Mouse (Mus musculus): Measurements from ENCODE around the gene Blvrb. TPM values are rescaled to one million over a fixed set of nuclear protein-coding genes. Genes with fewer than 3 reads are reported as not detected.
A peak's percentile ranks its signal among the peaks of the same experiment; 100 is the strongest.

Gene Blvrb
- total and polyA plus RNA-seq, 3 experiments, result 212 to 460 (median 438) TPM

DNA sequence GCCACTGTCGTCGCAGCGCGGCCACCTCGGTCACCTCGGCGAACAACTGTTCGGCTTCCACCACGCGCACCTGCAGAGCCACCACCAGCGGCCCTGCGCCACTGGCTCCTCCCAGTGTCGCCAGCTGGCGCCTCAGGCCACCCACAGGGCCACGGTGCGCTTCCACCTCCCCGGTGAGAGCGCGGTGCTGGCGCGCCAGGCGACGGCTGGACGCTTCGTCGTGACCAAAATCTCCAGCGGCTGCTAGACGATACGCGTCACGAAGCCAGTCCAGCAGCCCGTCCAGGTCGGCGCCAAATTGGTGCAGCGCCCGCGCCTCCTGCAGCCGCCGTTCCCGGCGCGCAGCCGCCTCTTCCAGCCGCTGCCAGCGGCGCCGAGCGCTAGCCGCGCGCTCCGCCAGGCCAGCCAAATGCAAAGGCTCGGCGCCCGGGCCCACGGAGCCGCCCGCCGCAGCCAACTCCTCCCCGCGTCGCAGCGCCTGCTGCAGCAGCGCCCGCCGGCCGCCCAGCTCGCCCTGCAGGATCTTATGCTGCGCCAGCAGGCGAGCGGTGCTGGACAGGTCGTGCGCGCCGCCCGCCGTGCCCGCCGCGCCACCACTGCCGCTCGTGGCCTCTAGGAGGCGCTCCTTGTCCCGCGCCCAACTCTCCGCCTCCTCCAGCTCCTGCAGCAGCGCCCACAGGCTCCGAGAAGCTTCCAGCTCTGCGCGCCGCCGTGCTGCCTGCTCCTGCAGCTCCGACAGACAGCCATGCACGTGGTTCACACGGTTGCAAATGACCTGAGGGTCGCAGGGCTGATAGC lies 39.2 kb upstream of the Blvrb start:
- no peaks in the 10 kb centered on the region; the same call in 1 of the 2 replicates for H3K4me1 ChIP-seq (ENCODE audit: insufficient read depth, low read depth, low read length)
- ATAC-seq (ENCODE audit: extremely low read depth, insufficient number of reproducible peaks, low FRiP score, poor library complexity, severe bottlenecking), result no peak
- peaks cover 27% of the 10 kb centered on the region for H3K9me3 ChIP-seq (replicated peaks)
- peaks cover 28% of the 10 kb centered on the region for H3K27me3 ChIP-seq (ENCODE audit: insufficient read depth, low read length)
- DNase-seq (ENCODE audit: low spot score), result no peak
- no peak for TF ChIP-seq GATA2 (IDR thresholded peaks at IDR 0.05; ENCODE audit: borderline replicate concordance, low read depth, low read length)
- TF ChIP-seq CTCF (IDR thresholded peaks at IDR 0.05; ENCODE audit: low read depth, low read length), result no peak
- TF ChIP-seq TAL1 (conservative IDR thresholded peaks at IDR 0.05; ENCODE audit: low read depth, low read length), result no peak
- TF ChIP-seq GATA1 (IDR thresholded peaks at IDR 0.05; ENCODE audit: borderline replicate concordance, low read length), result no peak
- no peak for TF ChIP-seq POLR2AphosphoS5 (IDR thresholded peaks at IDR 0.05; ENCODE audit: insufficient replicate concordance, low read depth, low read length)
- peak overlapping the region; percentile 33; the same call in 1 of the 2 replicates for H3K4me3 ChIP-seq (ENCODE audit: low read depth, low read length)
- no peaks in the 10 kb centered on the region for H3K36me3 ChIP-seq (replicated peaks)

- TF ChIP-seq GATA1 (IDR thresholded peaks at IDR 0.05; ENCODE audit: borderline replicate concordance, low read length), result no peak
- TF ChIP-seq CTCF (IDR thresholded peaks at IDR 0.05; ENCODE audit: low read depth, low read length), result no peak
- no peak for TF ChIP-seq POLR2AphosphoS5 (IDR thresholded peaks at IDR 0.05; ENCODE audit: insufficient replicate concordance, low read depth, low read length)
- no peak for TF ChIP-seq TAL1 (conservative IDR thresholded peaks at IDR 0.05; ENCODE audit: low read depth, low read length)
- TF ChIP-seq GATA2 (IDR thresholded peaks at IDR 0.05; ENCODE audit: borderline replicate concordance, low read depth, low read length), result no peak
- Histone ChIP-seq H3K27me3 (ENCODE audit: insufficient read depth, low read length) (peaks cover 21% of the 10 kb centered on the region), H3K4me1 (ENCODE audit: insufficient read depth, low read depth, low read length) (no peaks in the 10 kb centered on the region), H3K4me3 (ENCODE audit: low read depth, low read length) (no peak overlapping the region), H3K9me3 (replicated peaks) (no peaks in the 10 kb centered on the region), H3K36me3 (replicated peaks) (no peaks in the 10 kb centered on the region)
- no peak for ATAC-seq (ENCODE audit: extremely low read depth, insufficient number of reproducible peaks, low FRiP score, poor library complexity, severe bottlenecking)
- no peak for DNase-seq (ENCODE audit: low spot score)
These were observed 30.6 kb upstream of the Blvrb start for GRCm38 (mm10) chr7:27417151-27417550.

DNA sequence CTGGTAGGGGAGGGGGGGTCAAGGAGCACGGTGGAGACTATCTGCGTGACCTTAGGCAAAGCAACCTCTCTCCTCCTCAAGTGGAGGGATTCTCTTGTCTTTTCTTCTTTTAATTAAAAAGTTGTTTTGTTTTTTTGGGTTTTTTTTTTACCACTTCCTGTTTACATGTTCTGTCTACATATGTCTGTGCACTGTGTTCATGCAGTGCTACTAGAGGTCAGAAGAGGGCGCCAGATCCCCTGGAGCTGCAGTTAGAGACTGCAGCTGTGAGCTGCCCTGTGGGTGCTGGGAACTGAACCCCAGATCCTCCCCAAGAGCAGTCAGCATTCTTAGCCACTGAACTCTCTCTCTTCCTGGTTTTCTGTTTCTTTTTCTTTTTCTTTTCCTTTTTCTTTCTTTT lies 28.7 kb upstream of the Blvrb start:
- Histone ChIP-seq H3K4me1 (ENCODE audit: insufficient read depth, low read depth, low read length) (no peaks in the 10 kb centered on the region; the same call in 1 of the 2 replicates), H3K9me3 (replicated peaks) (no peaks in the 10 kb centered on the region), H3K27me3 (ENCODE audit: insufficient read depth, low read length) (peaks cover 17% of the 10 kb centered on the region), H3K36me3 (replicated peaks) (no peaks in the 10 kb centered on the region), H3K4me3 (ENCODE audit: low read depth, low read length) (no peak overlapping the region)
- no peak for ATAC-seq (ENCODE audit: extremely low read depth, insufficient number of reproducible peaks, low FRiP score, poor library complexity, severe bottlenecking)
- DNase-seq (ENCODE audit: low spot score), result no peak
- no peak for TF ChIP-seq GATA1 (IDR thresholded peaks at IDR 0.05; ENCODE audit: borderline replicate concordance, low read length)
- TF ChIP-seq CTCF (IDR thresholded peaks at IDR 0.05; ENCODE audit: low read depth, low read length), result peak; percentile 17; the same call in 1 of the 2 replicates
- no peak for TF ChIP-seq POLR2AphosphoS5 (IDR thresholded peaks at IDR 0.05; ENCODE audit: insufficient replicate concordance, low read depth, low read length)
- no peak for TF ChIP-seq GATA2 (IDR thresholded peaks at IDR 0.05; ENCODE audit: borderline replicate concordance, low read depth, low read length)

DNA sequence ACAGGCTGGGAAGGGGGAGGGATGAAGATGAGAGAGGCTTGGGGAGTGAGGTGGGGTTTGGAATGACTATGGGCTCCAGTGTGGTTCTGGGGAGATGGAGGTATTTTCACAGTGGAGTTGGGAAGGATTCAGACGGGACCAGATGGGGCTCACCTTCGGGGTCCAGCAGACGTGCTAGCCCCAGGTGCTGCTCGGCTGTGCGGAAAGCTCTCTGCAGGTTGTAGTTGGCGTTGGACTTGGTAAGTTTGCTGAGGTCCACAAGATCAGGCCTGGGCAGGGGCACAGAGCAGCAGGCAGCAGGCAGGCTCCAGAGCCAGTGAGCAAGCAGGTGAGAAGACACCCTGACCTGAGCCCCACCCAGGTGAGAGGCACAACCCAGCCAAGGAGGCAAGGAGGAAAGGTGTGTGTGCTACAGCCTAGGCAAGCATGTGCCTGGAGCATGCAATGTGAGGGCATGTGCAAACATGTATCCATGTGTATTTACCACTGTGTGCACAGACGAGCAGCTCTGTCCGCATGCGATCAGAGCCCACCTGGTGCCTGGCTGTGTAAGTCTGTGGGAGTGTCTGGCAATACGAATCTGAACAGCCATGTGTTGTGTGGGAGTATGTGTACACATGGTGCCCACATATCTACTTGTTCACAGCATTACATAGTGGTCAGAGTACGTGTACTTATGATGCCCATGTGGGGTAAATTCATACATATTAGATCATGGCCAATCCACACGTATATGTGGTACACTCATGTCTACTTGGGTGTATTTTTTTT lies 24.0 kb upstream of the Blvrb start:
- DNase-seq (ENCODE audit: low spot score), result no peak
- ATAC-seq (ENCODE audit: extremely low read depth, insufficient number of reproducible peaks, low FRiP score, poor library complexity, severe bottlenecking), result no peak
- Histone ChIP-seq H3K27me3 (ENCODE audit: insufficient read depth, low read length) (peaks cover 19% of the 10 kb centered on the region), H3K9me3 (replicated peaks) (no peaks in the 10 kb centered on the region), H3K36me3 (replicated peaks) (no peaks in the 10 kb centered on the region), H3K4me1 (ENCODE audit: insufficient read depth, low read depth, low read length) (no peaks in the 10 kb centered on the region; the same call in 1 of the 2 replicates), H3K4me3 (ENCODE audit: low read depth, low read length) (no peak overlapping the region)
- TF ChIP-seq GATA1 (IDR thresholded peaks at IDR 0.05; ENCODE audit: borderline replicate concordance, low read length), result no peak
- no peak for TF ChIP-seq TAL1 (conservative IDR thresholded peaks at IDR 0.05; ENCODE audit: low read depth, low read length)
- no peak for TF ChIP-seq GATA2 (IDR thresholded peaks at IDR 0.05; ENCODE audit: borderline replicate concordance, low read depth, low read length)
- TF ChIP-seq CTCF (IDR thresholded peaks at IDR 0.05; ENCODE audit: low read depth, low read length), result no peak
- no peak for TF ChIP-seq POLR2AphosphoS5 (IDR thresholded peaks at IDR 0.05; ENCODE audit: insufficient replicate concordance, low read depth, low read length)

- no peaks in the 10 kb centered on the region for H3K36me3 ChIP-seq (replicated peaks)
- H3K27me3 ChIP-seq (ENCODE audit: insufficient read depth, low read length), result peaks cover 21% of the 10 kb centered on the region
- DNase-seq (ENCODE audit: low spot score) (no peak), ATAC-seq (ENCODE audit: extremely low read depth, insufficient number of reproducible peaks, low FRiP score, poor library complexity, severe bottlenecking) (no peak)
- no peaks in the 10 kb centered on the region; the same call in 1 of the 2 replicates for H3K4me1 ChIP-seq (ENCODE audit: insufficient read depth, low read depth, low read length)
- no peak for TF ChIP-seq POLR2AphosphoS5 (IDR thresholded peaks at IDR 0.05; ENCODE audit: insufficient replicate concordance, low read depth, low read length)
- no peak for TF ChIP-seq CTCF (IDR thresholded peaks at IDR 0.05; ENCODE audit: low read depth, low read length)
- no peak for TF ChIP-seq GATA1 (IDR thresholded peaks at IDR 0.05; ENCODE audit: borderline replicate concordance, low read length)
- TF ChIP-seq GATA2 (IDR thresholded peaks at IDR 0.05; ENCODE audit: borderline replicate concordance, low read depth, low read length), result no peak
- no peak for TF ChIP-seq TAL1 (conservative IDR thresholded peaks at IDR 0.05; ENCODE audit: low read depth, low read length)
- H3K9me3 ChIP-seq (replicated peaks), result peaks cover 5% of the 10 kb centered on the region
- H3K4me3 ChIP-seq (ENCODE audit: low read depth, low read length), result no peak overlapping the region
These were observed 20.4 kb upstream of the Blvrb start for GRCm38 (mm10) chr7:27427387-27427786.

DNA sequence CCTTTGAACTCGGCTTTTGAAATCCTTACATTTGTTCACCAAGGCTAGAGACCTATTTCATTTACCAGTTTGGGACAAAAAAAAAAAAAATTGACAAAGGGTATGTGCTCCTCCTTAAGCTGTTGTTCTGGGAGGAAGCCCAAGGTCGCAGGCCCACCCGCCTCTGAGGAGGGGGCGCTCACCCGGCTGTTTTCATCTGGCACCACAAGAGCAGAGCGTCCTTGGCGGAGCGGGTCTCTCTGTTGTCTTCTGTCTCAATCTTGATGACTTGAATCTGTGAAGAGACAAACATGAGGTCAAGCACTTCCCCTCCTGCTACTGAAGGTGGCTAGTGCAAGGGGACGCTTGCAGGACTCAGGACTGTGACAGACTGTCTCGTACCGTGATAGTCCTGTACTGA lies 19.8 kb upstream of the Blvrb start:
- Histone ChIP-seq H3K36me3 (replicated peaks) (no peaks in the 10 kb centered on the region), H3K4me1 (ENCODE audit: insufficient read depth, low read depth, low read length) (peaks cover 2% of the 10 kb centered on the region; the same call in 1 of the 2 replicates), H3K4me3 (ENCODE audit: low read depth, low read length) (no peak overlapping the region), H3K9me3 (replicated peaks) (peaks cover 5% of the 10 kb centered on the region), H3K27me3 (ENCODE audit: insufficient read depth, low read length) (peaks cover 25% of the 10 kb centered on the region)
- no peak for ATAC-seq (ENCODE audit: extremely low read depth, insufficient number of reproducible peaks, low FRiP score, poor library complexity, severe bottlenecking)
- DNase-seq (ENCODE audit: low spot score), result no peak
- TF ChIP-seq GATA2 (IDR thresholded peaks at IDR 0.05; ENCODE audit: borderline replicate concordance, low read depth, low read length), result no peak
- TF ChIP-seq TAL1 (conservative IDR thresholded peaks at IDR 0.05; ENCODE audit: low read depth, low read length), result no peak
- TF ChIP-seq GATA1 (IDR thresholded peaks at IDR 0.05; ENCODE audit: borderline replicate concordance, low read length), result no peak
- TF ChIP-seq POLR2AphosphoS5 (IDR thresholded peaks at IDR 0.05; ENCODE audit: insufficient replicate concordance, low read depth, low read length), result no peak
- TF ChIP-seq CTCF (IDR thresholded peaks at IDR 0.05; ENCODE audit: low read depth, low read length), result no peak

All from G1E (cell line).